Mouse (Mus musculus) testis, adult 2 months (tissue): ENCODE results near the gene Spire2. TPM values are rescaled to one million over a fixed set of nuclear protein-coding genes. Genes with fewer than 3 reads are reported as not detected.
"Not testable (repeated sequence)": the region's sequence is repeated elsewhere in the genome, so short reads cannot be mapped to it uniquely, and the experiment has no call there.

ENCODE experiments used
- H3K27ac ChIP-seq: fragments of 200-500 bp; 2 replicates; pipeline ENCODE4 v1.5.1; 2012; ENCODE audit warnings: low read depth, low read length; ENCODE audit not compliant: control insufficient read depth, insufficient read depth
- H3K27me3 ChIP-seq: fragments of 200-500 bp; 2 replicates; pipeline ENCODE4 v1.6.1; 2012; ENCODE audit warnings: mild to moderate bottlenecking, low read length, moderate library complexity; ENCODE audit not compliant: control insufficient read depth, insufficient read depth
- H3K36me3 ChIP-seq: fragments of 200-500 bp; 2 replicates; pipeline ENCODE4 v1.6.1; 2012; ENCODE audit warnings: mild to moderate bottlenecking, low read length; ENCODE audit not compliant: control insufficient read depth, insufficient read depth
- H3K4me1 ChIP-seq: fragments of 200-500 bp; 2 replicates; pipeline ENCODE4 v1.6.1; 2012; ENCODE audit warnings: low read length; ENCODE audit not compliant: control insufficient read depth, insufficient read depth
- H3K4me3 ChIP-seq: fragments of 200-500 bp; 2 replicates; pipeline ENCODE4 v1.5.1; 2012; ENCODE audit warnings: low read depth, mild to moderate bottlenecking, low read length, moderate library complexity, mixed read lengths; ENCODE audit not compliant: control insufficient read depth
- CTCF ChIP-seq: fragments of 200-500 bp; IDR thresholded peaks from 2 replicates; pipeline ENCODE4 v1.5.1; 2012; ENCODE audit warnings: low read depth, mild to moderate bottlenecking, inconsistent platforms, low read length, moderate library complexity; ENCODE audit not compliant: control insufficient read depth, insufficient read depth, insufficient replicate concordance
- POLR2A ChIP-seq: fragments of 200-500 bp; IDR thresholded peaks from 2 replicates; pipeline ENCODE4 v1.6.1; 2012; ENCODE audit warnings: low read depth, mild to moderate bottlenecking, inconsistent platforms, low read length, moderate library complexity; ENCODE audit not compliant: control insufficient read depth
- polyA plus RNA-seq: library from polyadenylated mRNA; depleted of rRNA; stranded (reverse); fragments of >200 nt; gene quantifications from 2 replicates; pipeline ENCODE4 v1.2.3, GENCODE M21; 2012; rRNA removed

Gene Spire2
- polyA plus RNA-seq, result 26.0 and 27.4 TPM in 2 replicates

GRCm38 (mm10) chr8:123332262-123333090 is at the start of gene Spire2:
TSS of gene Spire2 (plus strand) at chr8:123332713.
- no peaks in the 10 kb centered on the region for H3K36me3 ChIP-seq
- H3K4me3 ChIP-seq, result peak within 1 kb of the TSS; percentile 81
- H3K27ac ChIP-seq, result peak within 1 kb of the TSS; percentile 78
- peaks cover 5% of the 10 kb centered on the region for H3K4me1 ChIP-seq
- TF ChIP-seq CTCF, result no peak
- TF ChIP-seq POLR2A, result peak; percentile 2
- no peaks in the 10 kb centered on the region for H3K27me3 ChIP-seq

DNA sequence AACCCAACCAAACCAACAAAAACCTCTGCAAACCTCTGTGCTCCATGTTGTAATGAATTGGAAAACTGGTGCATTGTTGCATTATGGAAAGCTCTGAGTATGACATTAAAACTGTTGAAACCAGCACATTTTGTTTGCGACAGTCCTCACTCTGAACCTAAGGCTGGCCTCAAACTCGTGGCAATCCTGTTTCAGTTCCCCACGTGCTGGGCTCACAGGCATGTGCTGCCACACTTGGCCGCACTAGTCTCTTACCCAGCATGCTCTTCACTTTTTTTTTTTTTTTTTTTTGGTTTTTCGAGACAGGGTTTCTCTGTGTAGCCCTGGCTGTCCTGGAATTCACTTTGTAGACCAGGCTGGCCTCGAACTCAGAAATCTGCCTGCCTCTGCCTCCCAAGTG is 49.5 kb upstream of the Spire2 start:
- H3K27ac ChIP-seq, H3K36me3 ChIP-seq, H3K4me3 ChIP-seq, H3K4me1 ChIP-seq, H3K27me3 ChIP-seq: not testable (repeated sequence)

- TF ChIP-seq POLR2A (no peak), CTCF (no peak)
- H3K27ac ChIP-seq, result no peak overlapping the region
- H3K36me3 ChIP-seq, result peaks cover 3% of the 10 kb centered on the region
- no peaks in the 10 kb centered on the region for H3K27me3 ChIP-seq
- no peak overlapping the region for H3K4me3 ChIP-seq
- no peaks in the 10 kb centered on the region for H3K4me1 ChIP-seq
These were observed 48.5 kb upstream of the Spire2 start for GRCm38 (mm10) chr8:123283991-123284390.

- no peak for TF ChIP-seq POLR2A
- TF ChIP-seq CTCF, result no peak
- H3K4me3 ChIP-seq, result no peak overlapping the region
- H3K4me1 ChIP-seq, result no peaks in the 10 kb centered on the region
- no peak overlapping the region for H3K27ac ChIP-seq
- H3K27me3 ChIP-seq, result no peaks in the 10 kb centered on the region
- peaks cover 3% of the 10 kb centered on the region for H3K36me3 ChIP-seq
These were observed 48.0 kb upstream of the Spire2 start for GRCm38 (mm10) chr8:123284493-123284892.

DNA sequence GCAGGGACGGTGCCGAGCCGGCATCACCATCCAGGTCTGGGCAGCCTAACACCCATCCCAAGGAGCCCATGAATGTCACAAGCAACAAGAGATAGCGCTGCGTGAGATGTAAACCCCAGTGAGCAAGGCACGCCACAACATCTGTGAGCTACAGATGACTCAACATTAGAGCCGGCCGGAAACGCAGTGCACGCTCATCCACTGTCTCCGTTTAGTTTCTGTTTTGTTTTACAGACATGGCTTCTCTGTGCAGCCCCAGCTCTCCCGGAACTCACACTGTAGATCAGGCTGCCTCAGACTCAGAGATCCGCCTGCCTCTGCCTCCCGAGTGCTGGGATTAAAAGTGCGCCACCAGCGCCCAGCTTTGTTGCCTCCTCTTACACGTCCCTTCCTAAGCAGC is 45.2 kb upstream of the Spire2 start:
- peaks cover 2% of the 10 kb centered on the region for H3K36me3 ChIP-seq
- H3K4me3 ChIP-seq, result no peak overlapping the region
- no peaks in the 10 kb centered on the region for H3K4me1 ChIP-seq

DNA sequence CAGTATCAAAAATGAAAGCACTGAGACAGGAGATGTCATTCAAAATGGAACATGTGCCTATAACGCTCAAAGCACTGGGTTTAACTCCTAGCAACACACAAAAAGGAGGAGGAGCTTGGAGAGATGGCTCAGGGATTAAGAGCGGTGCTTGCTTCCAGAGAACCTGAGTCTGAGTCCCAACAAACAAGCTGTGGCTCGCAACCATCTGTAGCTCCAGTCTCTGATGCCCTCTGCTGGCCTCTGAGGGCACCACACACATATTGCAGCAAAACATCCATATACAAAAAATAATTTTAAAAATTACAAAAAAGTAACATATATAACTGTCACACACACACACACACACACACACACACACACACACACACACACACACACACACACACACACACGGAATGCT is 42.3 kb upstream of the Spire2 start:
- Histone ChIP-seq H3K4me1 (no peaks in the 10 kb centered on the region), H3K27ac (no peak overlapping the region), H3K4me3 (no peak overlapping the region), H3K27me3 (no peaks in the 10 kb centered on the region), H3K36me3 (peaks cover 3% of the 10 kb centered on the region)
- no peak for TF ChIP-seq POLR2A
- peak; percentile 44; the same call in 1 of the 2 replicates for TF ChIP-seq CTCF

More for the DNA sequence above, 45.2 kb upstream of the Spire2 start:
- TF ChIP-seq POLR2A, result no peak
- TF ChIP-seq CTCF, result no peak
- Histone ChIP-seq H3K27me3 (no peaks in the 10 kb centered on the region), H3K27ac (no peak overlapping the region)

DNA sequence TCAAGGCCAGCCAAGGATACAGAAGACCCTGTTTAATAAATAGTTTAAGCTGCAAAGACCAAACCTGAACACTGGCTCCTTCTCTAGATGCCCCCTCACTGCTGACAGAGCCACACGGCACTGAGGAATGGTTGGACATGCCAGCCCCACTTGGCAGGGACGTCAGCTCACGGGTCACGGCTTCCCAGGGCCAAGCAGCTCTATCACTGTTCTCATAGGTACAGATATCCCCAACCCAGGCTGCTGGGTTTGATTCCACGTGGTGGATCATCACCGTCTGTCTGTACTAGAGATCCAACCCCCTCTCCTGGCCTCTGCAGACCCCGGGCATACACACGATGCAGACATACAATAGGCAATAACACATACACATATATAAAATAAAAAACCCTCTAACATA is 41.8 kb upstream of the Spire2 start:
- Histone ChIP-seq H3K4me1 (no peaks in the 10 kb centered on the region), H3K27ac (no peak overlapping the region), H3K4me3 (no peak overlapping the region), H3K27me3 (no peaks in the 10 kb centered on the region), H3K36me3 (peaks cover 3% of the 10 kb centered on the region)
- TF ChIP-seq POLR2A, result no peak
- TF ChIP-seq CTCF, result no peak

DNA sequence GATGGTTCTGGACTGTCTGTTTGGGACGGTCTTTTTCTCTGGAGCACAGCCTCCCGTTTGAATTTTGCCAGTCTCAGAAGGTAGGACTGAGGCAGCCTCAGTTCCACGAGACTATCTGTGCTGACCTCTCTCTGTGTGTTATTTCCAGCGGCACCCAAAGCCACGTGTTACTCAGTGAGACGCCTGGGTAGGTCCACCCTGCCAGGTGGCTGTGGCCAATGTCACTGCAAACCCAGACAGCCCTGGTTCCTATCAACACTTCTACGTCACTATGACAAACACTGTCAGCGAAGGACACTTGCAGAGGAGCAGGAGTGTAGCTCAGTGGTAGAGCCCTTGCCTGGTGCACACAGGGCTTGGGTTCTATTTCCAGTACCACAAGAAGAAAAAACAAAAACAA is 40.8 kb upstream of the Spire2 start:
- Histone ChIP-seq H3K4me3 (no peak overlapping the region), H3K27me3 (no peaks in the 10 kb centered on the region), H3K27ac (no peak overlapping the region), H3K4me1 (no peaks in the 10 kb centered on the region), H3K36me3 (peaks cover 4% of the 10 kb centered on the region)
- no peak for TF ChIP-seq CTCF
- no peak for TF ChIP-seq POLR2A
